Mouse (Mus musculus) retina, postnatal 7 days (tissue): Measurements from ENCODE around the gene Srd5a1.
"Not testable (repeated sequence)": the region's sequence is repeated elsewhere in the genome, so short reads cannot be mapped to it uniquely, and the experiment has no call there.

ENCODE experiments used
- DNase-seq: peaks from one replicate; pipeline ENCODE4 v3.0.0-alpha.2; 2012; ENCODE audit warnings: low read depth, low spot score

Srd5a1 gene

GRCm38 (mm10) chr13:69624510-69624909 is 13.3 kb upstream of the Srd5a1 start:
- no peak for DNase-seq

DNA sequence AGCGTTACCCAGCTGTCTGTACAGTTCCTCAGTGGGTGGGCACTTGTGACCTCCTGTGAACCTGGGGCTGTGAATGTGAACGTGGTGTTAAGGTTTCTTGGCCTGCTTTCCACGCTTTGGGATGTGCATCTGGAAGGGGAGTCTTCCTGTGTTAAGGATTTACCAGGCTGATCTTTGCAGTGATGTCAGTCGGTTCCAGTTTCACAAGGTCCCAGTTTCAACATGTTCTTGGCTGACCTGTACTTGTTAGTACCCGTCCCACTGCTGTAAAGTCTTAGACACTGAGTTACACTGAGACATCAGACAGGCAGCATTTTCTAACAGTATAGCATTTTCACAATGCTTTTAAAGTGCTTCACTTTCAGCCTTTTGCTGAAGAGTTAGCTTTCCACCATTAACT is 12.6 kb upstream of the Srd5a1 start:
- DNase-seq = no peak

- DNase-seq = no peak
Measured at GRCm38 (mm10) chr13:69616716-69617115, 5.5 kb upstream of the Srd5a1 start.

DNA sequence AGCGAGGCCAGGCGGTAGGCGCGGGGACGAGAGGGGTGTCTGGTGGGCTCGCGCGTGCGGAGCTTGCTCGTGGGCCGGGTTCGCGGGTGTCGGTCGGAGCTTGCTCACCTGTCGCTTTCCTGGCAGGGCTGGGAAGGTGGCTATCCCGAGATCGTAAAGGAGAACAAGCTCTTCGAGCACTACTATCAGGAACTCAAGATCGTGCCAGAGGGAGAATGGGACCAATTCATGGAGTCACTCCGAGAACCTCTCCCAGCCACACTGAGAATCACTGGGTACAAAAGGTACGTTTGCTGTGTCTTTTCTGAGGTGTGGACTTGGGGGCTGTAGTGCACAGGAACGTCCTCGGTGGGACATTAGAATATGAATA is 918 bp upstream of the Srd5a1 start:
- peak; percentile 0 for DNase-seq

GRCm38 (mm10) chr13:69610751-69611397 is 368 bp downstream of the Srd5a1 start:
- DNase-seq = peak; percentile 5

- DNase-seq = no peak
Measured at GRCm38 (mm10) chr13:69608734-69609133, 2.5 kb downstream of the Srd5a1 start.

- DNase-seq = no peak
Measured at GRCm38 (mm10) chr13:69604670-69605069, 6.6 kb downstream of the Srd5a1 start.

- no peak for DNase-seq
Measured at GRCm38 (mm10) chr13:69601321-69601720, 9.9 kb downstream of the Srd5a1 start.

GRCm38 (mm10) chr13:69600863-69601262 is 10.4 kb downstream of the Srd5a1 start:
- not testable (repeated sequence) for DNase-seq

- no peak for DNase-seq
Measured at GRCm38 (mm10) chr13:69598867-69599266, 12.4 kb downstream of the Srd5a1 start.

DNA sequence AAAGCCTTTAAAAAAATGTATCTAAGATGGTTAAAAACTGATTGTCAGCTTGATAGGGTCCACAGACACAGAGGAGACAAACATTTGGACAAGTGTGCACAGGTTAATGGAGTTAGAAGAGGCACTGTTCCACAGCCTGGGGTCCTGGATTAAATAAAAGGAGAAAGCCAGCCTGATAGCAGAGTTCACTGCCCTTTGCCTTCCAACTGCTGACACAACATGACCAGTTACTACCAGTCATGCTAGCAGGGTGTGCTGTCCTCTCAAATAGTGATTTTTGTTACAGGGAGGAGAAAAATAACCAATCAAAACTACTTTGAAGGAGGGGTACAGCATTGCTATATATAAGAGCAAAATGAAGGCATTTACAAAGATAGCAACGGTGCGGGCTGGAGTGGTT is 14.7 kb downstream of the Srd5a1 start:
- DNase-seq = no peak

DNA sequence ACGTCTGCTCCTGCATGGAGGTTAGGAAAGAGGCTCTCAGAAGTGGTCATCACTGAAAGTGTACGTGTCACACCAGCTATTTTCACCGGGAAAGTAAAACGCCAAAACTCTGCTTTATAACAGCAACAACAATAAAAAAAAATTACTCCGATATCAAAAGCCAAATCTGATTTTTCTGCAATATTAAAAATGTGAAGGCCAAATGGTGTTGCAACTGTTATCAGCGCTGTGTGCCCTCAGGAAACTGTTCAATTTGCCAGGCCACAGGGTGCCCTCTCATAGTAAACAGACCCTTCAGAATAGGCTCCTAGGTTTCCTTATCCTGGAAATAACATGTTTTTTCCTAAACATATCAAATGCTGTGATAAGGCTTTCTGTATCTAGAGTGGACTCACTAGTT is 15.3 kb downstream of the Srd5a1 start:
- no peak for DNase-seq

- no peak for DNase-seq
Measured at GRCm38 (mm10) chr13:69594577-69595256, 16.5 kb downstream of the Srd5a1 start.

GRCm38 (mm10) chr13:69593453-69593852 is 17.8 kb downstream of the Srd5a1 start:
- no peak for DNase-seq

- no peak for DNase-seq
Measured at GRCm38 (mm10) chr13:69592226-69592625, 19.0 kb downstream of the Srd5a1 start.

- no peak for DNase-seq
Measured at GRCm38 (mm10) chr13:69591338-69591737, 19.9 kb downstream of the Srd5a1 start.

DNA sequence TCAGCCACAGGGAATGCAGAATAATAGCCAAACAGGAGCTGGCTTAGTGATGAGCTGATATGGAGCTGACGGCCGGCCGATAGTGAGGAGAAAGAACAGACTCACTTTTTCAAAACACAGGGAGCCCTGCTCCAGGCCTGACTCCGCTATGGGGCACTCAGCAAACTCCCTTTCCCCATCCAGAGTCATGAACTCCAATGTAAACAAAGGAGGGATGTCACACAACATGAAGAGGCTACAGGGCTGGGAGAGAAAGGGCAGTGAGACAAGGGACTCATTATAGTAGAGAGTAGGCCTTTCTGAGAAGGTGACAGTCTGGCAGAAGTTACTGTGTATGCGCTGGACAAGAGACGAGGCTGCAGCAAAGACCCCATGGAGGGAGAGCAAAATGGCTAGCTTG is 23.0 kb downstream of the Srd5a1 start:
- DNase-seq = no peak

GRCm38 (mm10) chr13:69587849-69588248 is 23.4 kb downstream of the Srd5a1 start:
- DNase-seq = no peak

DNA sequence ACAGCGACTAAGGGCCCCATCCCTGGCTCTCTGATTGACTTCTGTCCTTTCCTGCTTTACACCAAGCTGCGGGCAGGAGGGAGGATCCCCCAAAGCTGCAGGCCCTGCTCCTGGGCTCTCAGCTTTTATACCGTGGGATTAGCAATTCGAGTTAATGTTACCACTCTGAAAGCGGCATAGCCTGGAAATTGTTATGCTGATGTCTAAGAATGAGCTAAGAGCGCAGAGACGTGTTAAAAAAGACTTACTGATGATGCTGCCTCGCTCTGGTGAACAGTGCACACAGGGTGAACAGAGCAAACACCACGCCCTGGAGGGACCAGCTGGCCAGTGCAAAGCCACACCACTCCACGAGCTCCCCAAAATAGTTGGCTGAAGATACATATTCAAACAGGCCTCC is 24.9 kb downstream of the Srd5a1 start:
- DNase-seq = no peak

GRCm38 (mm10) chr13:69585828-69586227 is 25.4 kb downstream of the Srd5a1 start:
- DNase-seq = no peak

DNA sequence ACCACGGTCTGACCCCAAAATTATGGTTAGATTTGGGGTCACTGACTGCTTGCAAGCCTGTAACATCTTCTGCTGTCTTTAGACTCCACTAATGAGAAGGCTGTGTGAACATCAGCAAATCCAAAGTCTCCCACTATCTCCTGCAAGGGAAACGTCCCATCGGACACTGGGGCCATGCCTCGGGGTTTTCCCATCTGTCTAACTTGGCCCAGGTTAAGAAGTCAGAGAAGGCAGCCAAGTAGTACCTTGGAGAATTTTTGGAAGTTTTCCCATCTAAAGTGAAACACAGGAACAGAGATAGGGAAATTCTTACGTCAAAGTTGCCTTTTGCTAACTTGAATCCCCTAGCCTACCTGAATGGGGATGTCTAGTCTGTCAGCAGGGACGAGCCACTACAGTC is 27.7 kb downstream of the Srd5a1 start:
- no peak for DNase-seq

DNA sequence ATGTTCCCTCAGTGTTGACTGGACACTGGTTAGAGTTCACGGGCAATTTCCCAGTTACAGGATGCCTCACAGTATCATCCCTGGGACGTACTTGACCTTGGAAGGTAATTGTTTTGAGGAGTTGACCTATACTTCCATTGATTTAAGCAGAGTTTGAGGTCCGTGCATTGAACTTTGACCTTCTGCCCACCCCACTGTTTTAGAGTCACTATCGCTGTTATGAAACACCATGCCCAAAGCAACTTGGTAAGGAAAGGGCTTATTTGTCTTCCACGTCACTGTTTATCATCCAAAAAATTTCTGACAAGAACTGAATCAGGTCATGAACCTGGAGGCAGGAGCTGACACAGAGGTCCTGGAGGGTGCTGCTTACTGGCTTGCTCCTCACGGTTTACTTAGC is 28.8 kb downstream of the Srd5a1 start:
- no peak for DNase-seq

DNA sequence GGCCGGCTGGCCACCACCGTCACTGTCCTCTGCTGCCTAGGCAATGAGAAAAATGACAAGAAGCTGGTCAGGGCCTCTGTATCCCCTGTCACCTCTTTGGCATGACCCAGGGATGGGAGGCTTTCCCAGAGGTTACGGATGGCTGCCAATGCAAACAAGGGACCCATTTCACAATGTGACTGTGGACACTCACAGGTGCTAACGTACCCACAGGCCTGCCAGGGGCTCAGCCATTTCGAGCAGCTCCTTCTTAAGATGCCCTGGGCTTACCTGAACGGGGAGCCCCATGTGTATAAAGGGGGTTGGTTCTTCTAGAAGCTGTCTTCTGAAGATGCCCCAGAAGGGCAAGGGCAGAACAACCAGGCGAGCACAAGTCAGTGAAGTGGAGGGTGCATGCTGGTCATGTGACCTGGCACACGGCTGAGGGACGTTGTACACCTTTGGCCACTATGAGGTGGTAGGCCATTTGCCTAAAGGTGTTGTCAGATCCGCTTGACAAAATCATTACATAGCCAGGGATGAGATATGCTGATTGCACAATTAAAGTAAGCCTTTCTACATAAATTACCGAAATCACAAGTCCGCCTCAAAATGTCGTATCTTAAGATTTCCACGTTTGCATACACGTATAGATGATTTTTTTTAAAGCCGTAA is 33.9 kb downstream of the Srd5a1 start:
- no peak for DNase-seq
